Mouse (Mus musculus) lung, postnatal 25 days (tissue): ENCODE measurements around the gene Zfp61.

Experiments
- DNase-seq: peaks from one replicate; pipeline ENCODE4 v3.0.0; 2022; ENCODE audit warnings: low spot score

Zfp61 gene

GRCm38 (mm10) chr7:24300771-24301282 lies at the start of gene Zfp61:
Gene Zfp61 (minus strand): TSS chr7:24301232.
- peak; percentile 23 for DNase-seq

GRCm38 (mm10) chr7:24348896-24349295 lies 47.9 kb upstream of the Zfp61 start, which contains the start of gene Lypd5:
Gene Lypd5 (plus strand): TSS chr7:24349196.
- no peak for DNase-seq

GRCm38 (mm10) chr7:24346444-24346843 lies 45.4 kb upstream of the Zfp61 start:
- DNase-seq, result no peak

GRCm38 (mm10) chr7:24343701-24344272 lies 42.8 kb upstream of the Zfp61 start:
- no peak for DNase-seq

GRCm38 (mm10) chr7:24338241-24338640 lies 37.2 kb upstream of the Zfp61 start:
- DNase-seq, result no peak

GRCm38 (mm10) chr7:24335699-24336309 lies 34.8 kb upstream of the Zfp61 start:
- peak; percentile 71 for DNase-seq

- DNase-seq, result no peak
Observed at GRCm38 (mm10) chr7:24333304-24333986, 32.4 kb upstream of the Zfp61 start, which contains the start of gene Tescl. Gene Tescl (minus strand): TSS chr7:24333936.

- peak; percentile 66 for DNase-seq
Observed at GRCm38 (mm10) chr7:24327281-24327975, 26.4 kb upstream of the Zfp61 start.

GRCm38 (mm10) chr7:24326273-24327135 lies 25.5 kb upstream of the Zfp61 start:
- peak; percentile 29 for DNase-seq

- no peak for DNase-seq
Observed at GRCm38 (mm10) chr7:24325675-24326128, 24.7 kb upstream of the Zfp61 start.

GRCm38 (mm10) chr7:24325197-24325596 lies 24.2 kb upstream of the Zfp61 start:
- DNase-seq, result peak; percentile 23

- DNase-seq, result no peak
Observed at GRCm38 (mm10) chr7:24322593-24322992, 21.6 kb upstream of the Zfp61 start.

- no peak for DNase-seq
Observed at GRCm38 (mm10) chr7:24318942-24319341, 17.9 kb upstream of the Zfp61 start.

- DNase-seq, result peak; percentile 96
Observed at GRCm38 (mm10) chr7:24316567-24317092, 15.6 kb upstream of the Zfp61 start, which contains the start of gene Zfp94. Gene Zfp94 (minus strand): TSS chr7:24316666.

GRCm38 (mm10) chr7:24315726-24316566 lies 14.9 kb upstream of the Zfp61 start:
- DNase-seq, result no peak

GRCm38 (mm10) chr7:24299823-24300481 lies 1.1 kb downstream of the Zfp61 start:
- no peak for DNase-seq

GRCm38 (mm10) chr7:24298973-24299708 lies 1.9 kb downstream of the Zfp61 start:
- peak; percentile 66 for DNase-seq

- DNase-seq, result no peak
Observed at GRCm38 (mm10) chr7:24298635-24298972, 2.4 kb downstream of the Zfp61 start.
